Mouse (Mus musculus) small intestine, adult 2 months (tissue): Measurements from ENCODE around the gene 4933427D14Rik. TPM values are rescaled to one million over a fixed set of nuclear protein-coding genes. Genes with fewer than 3 reads are reported as not detected.
A peak's percentile ranks its signal among the peaks of the same experiment; 100 is the strongest.

Experiments used
- H3K27ac ChIP-seq: fragments of 200-500 bp; 2 replicates; pipeline ENCODE4 v1.5.1; 2012; ENCODE audit warnings: low read depth, low read length, control low read depth, inconsistent platforms; ENCODE audit not compliant: insufficient read depth
- H3K27me3 ChIP-seq: fragments of 200-500 bp; 2 replicates; pipeline ENCODE4 v1.6.1; 2012; ENCODE audit warnings: mild to moderate bottlenecking, moderate library complexity, low read length, inconsistent platforms; ENCODE audit not compliant: control insufficient read depth, insufficient read depth
- H3K36me3 ChIP-seq: fragments of 200-500 bp; 2 replicates; pipeline ENCODE4 v1.6.1; 2012; ENCODE audit warnings: mild to moderate bottlenecking, low read length, control low read depth, inconsistent platforms; ENCODE audit not compliant: control insufficient read depth, insufficient read depth
- H3K4me1 ChIP-seq: fragments of 200-500 bp; 2 replicates; pipeline ENCODE4 v1.6.1; 2012; ENCODE audit warnings: low read length, inconsistent platforms, mixed read lengths; ENCODE audit not compliant: control insufficient read depth, insufficient read depth, insufficient read length
- H3K4me3 ChIP-seq: fragments of 200-500 bp; 2 replicates; pipeline ENCODE4 v1.5.1; 2012; ENCODE audit warnings: low read depth, mild to moderate bottlenecking, control low read depth, inconsistent platforms, low read length, moderate library complexity
- CTCF ChIP-seq: fragments of 200-500 bp; IDR thresholded peaks from 2 replicates; pipeline ENCODE4 v1.5.1; 2012; ENCODE audit warnings: low read depth, mild to moderate bottlenecking, control low read depth, inconsistent platforms, low read length, moderate library complexity, mixed read lengths; ENCODE audit not compliant: insufficient replicate concordance, insufficient read length; ENCODE audit errors: extremely low read depth
- POLR2A ChIP-seq: fragments of 200-500 bp; IDR thresholded peaks from 2 replicates; pipeline ENCODE4 v1.6.1; 2012; ENCODE audit warnings: low read depth, mild to moderate bottlenecking, control low read depth, inconsistent platforms, low read length, moderate library complexity
- WGBS: fragments of 180-500 bp; shearing (Covaris S2); methylation state at CpG from one replicate; pipeline ENCODE4 v1.1.7; 2018; 5-methylcytosine and 5-hydroxymethylcytosine counted together
- polyA plus RNA-seq: library from polyadenylated mRNA; depleted of rRNA; stranded (reverse); fragments of >200 nt; gene quantifications from 2 replicates; pipeline ENCODE4 v1.2.3, GENCODE M21; 2012

4933427D14Rik gene
- polyA plus RNA-seq, 1 experiment: 2.5 TPM

- Histone ChIP-seq H3K27ac (peak overlapping the region; percentile 72), H3K4me3 (no peak overlapping the region), H3K4me1 (peaks cover 24% of the 10 kb centered on the region; the same call in 1 of the 2 replicates), H3K36me3 (no peaks in the 10 kb centered on the region), H3K27me3 (peaks cover 11% of the 10 kb centered on the region)
- TF ChIP-seq CTCF (no peak), POLR2A (no peak)
- 4% methylated on average over 3 of the region's 3 CpGs for WGBS
Observed at GRCm38 (mm10) chr11:72132266-72132665, 75.0 kb downstream of the 4933427D14Rik start.

DNA sequence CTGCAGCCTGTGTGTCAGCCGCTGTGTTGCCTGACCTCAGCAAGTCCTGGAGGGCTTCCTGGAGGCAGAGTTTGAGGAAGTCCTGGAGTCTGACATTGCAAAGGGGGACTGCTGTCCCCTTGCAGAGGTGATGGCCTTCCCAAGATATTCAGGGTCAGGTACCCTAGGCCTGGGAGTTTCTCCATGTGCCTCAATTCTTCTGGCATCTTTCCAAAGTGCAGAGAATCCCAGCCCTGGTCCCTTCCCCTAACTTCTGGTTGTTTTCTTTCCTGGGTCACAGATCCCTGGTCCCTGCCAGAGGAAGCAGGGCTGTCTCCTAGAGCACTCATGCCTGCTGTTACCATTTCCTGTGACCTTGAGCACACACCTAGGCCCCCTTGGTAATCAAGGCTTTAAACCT lies 75.6 kb downstream of the 4933427D14Rik start:
- WGBS: 96% methylated on average over 1 of the region's 1 CpGs
- TF ChIP-seq POLR2A: no peak
- no peak for TF ChIP-seq CTCF
- Histone ChIP-seq H3K27ac (peak overlapping the region; percentile 72; the same call in 1 of the 2 replicates), H3K27me3 (peaks cover 11% of the 10 kb centered on the region), H3K4me1 (peaks cover 24% of the 10 kb centered on the region; the same call in 1 of the 2 replicates), H3K36me3 (no peaks in the 10 kb centered on the region), H3K4me3 (no peak overlapping the region)

DNA sequence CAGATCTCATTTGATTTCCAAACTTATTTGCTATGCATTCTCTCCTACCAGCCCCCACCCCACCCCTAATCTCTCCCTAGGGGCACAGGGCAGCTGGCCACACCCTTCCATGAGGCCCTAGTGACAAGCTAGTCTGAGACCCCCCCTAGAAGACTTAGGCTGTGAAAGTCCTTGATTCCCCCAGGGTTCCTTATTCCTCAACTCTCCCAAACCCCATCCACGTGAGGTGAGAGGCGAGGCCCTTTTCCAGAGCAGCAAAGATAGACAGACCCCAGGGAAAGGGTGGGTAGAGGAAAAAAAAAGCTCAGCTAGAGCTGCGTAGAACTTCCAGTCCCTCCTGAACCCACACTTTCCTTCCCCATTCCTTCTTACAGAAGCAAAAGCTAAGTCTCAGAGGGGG lies 76.4 kb downstream of the 4933427D14Rik start:
- Histone ChIP-seq H3K4me3 (no peak overlapping the region), H3K27ac (no peak overlapping the region), H3K36me3 (no peaks in the 10 kb centered on the region), H3K4me1 (peaks cover 24% of the 10 kb centered on the region; the same call in 1 of the 2 replicates), H3K27me3 (peaks cover 11% of the 10 kb centered on the region)
- 91% methylated on average over 3 of the region's 3 CpGs for WGBS
- TF ChIP-seq CTCF: no peak
- TF ChIP-seq POLR2A: no peak

DNA sequence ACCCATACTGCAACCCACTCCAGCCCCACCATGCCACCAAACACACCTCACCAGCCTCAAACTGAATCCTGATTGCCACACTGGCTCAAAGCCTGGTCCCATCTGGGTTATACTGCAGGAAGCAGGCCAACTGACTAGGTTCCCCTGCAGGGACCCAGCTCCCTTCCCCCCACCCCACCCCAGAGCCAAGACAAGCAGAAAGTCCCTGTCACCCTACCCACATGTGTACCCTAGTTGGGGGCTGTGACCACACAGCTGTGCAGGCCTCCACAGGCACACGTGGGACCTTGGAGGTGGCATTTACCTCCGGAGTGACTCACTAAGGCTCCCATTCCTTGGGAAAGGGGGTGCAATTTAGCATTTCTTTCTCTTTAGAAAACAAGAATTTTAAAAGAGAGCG lies 76.8 kb downstream of the 4933427D14Rik start:
- no peaks in the 10 kb centered on the region for H3K36me3 ChIP-seq
- H3K4me3 ChIP-seq: peak overlapping the region; percentile 1; the same call in 1 of the 2 replicates
- TF ChIP-seq CTCF: no peak
- TF ChIP-seq POLR2A: no peak
- H3K27ac ChIP-seq: no peak overlapping the region; the same call in 1 of the 2 replicates
- WGBS: 72% methylated on average over 3 of the region's 3 CpGs
- H3K4me1 ChIP-seq: peaks cover 24% of the 10 kb centered on the region; the same call in 1 of the 2 replicates
- H3K27me3 ChIP-seq: peaks cover 8% of the 10 kb centered on the region

- Histone ChIP-seq H3K4me3 (peak overlapping the region; percentile 1; the same call in 1 of the 2 replicates), H3K27me3 (peaks cover 4% of the 10 kb centered on the region), H3K27ac (peak overlapping the region; percentile 67), H3K4me1 (peaks cover 24% of the 10 kb centered on the region; the same call in 1 of the 2 replicates), H3K36me3 (no peaks in the 10 kb centered on the region)
- TF ChIP-seq CTCF (no peak), POLR2A (no peak)
- 10% methylated on average over 11 of the region's 11 CpGs for WGBS
Observed at GRCm38 (mm10) chr11:72130021-72130420, 77.2 kb downstream of the 4933427D14Rik start.

DNA sequence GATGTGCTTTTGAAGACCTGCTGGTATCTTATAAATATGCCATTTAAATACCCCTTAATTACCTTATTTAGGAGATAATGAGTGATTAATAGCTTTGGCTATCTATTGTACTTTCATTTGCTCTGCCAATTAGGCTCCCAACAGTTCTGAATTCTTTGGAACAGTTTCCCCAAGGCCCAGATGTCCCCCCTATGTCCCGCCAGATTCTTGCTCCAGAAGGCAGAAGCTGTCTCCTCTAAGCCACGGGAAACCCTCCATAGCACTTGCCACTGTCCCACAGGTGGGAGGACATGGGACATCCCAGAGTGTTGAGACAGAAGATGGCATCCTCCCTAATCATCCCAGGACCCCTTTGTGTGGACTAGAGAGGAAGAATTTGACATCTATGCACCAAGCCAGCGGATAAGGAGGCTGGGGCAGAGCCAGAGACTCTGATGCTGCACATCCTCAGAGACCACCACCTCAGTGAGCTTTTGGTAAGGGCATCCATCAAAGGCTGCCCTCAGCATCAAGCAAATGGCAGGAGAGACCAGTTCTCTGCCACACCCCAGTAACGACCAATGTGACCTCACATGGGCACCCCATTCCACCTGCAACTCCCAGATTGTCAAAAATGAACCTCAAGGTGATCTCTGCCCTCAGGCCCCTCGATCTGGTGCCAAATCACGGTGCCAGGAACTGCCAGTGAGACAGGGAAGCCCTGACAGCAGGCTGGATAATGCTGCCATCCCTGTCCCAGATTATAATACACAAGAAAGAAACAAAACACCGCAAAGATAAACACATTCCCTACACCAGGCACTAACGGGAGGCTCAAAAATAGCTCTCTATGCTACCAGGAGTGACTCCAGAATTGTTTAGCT lies 78.0 kb downstream of the 4933427D14Rik start:
- Histone ChIP-seq H3K4me3 (no peak overlapping the region), H3K27me3 (no peaks in the 10 kb centered on the region; the same call in 1 of the 2 replicates), H3K4me1 (peaks cover 24% of the 10 kb centered on the region; the same call in 1 of the 2 replicates), H3K27ac (peak overlapping the region; percentile 67), H3K36me3 (no peaks in the 10 kb centered on the region)
- 47% methylated on average over 8 of the region's 8 CpGs for WGBS
- TF ChIP-seq CTCF: no peak
